Mouse (Mus musculus) neural tube, embryonic 12.5 days (tissue): ENCODE measurements around the gene Sec22c. TPM values are rescaled to one million over a fixed set of nuclear protein-coding genes. Genes with fewer than 3 reads are reported as not detected.

Experiments used
- ATAC-seq: fragments of 200-750 bp; cut with Nextera tagmentation; 2 replicates; pipeline ENCODE4 v1.8.0; 2017; ENCODE audit warnings: low read depth, mild to moderate bottlenecking, moderate TSS enrichment, moderate library complexity; ENCODE audit not compliant: low FRiP score
- H3K27ac ChIP-seq: fragments of 300-500 bp; sonication (generic); 2 replicates; pipeline ENCODE4 v1.5.1; 2016
- H3K27me3 ChIP-seq: fragments of 300-500 bp; sonication (generic); replicated peaks from 2 replicates; pipeline ENCODE4 v1.6.1; 2016; ENCODE audit warnings: mild to moderate bottlenecking
- H3K36me3 ChIP-seq: fragments of 300-500 bp; sonication (generic); 2 replicates; pipeline ENCODE4 v1.6.1; 2016; ENCODE audit warnings: mild to moderate bottlenecking
- H3K4me1 ChIP-seq: fragments of 300-500 bp; sonication (generic); 2 replicates; pipeline ENCODE4 v1.6.1; 2016
- H3K4me2 ChIP-seq: fragments of 300-500 bp; sonication (generic); replicated peaks from 2 replicates; pipeline ENCODE4 v1.6.1; 2016; ENCODE audit warnings: mild to moderate bottlenecking
- H3K4me3 ChIP-seq: fragments of 300-500 bp; sonication (generic); 2 replicates; pipeline ENCODE4 v1.5.1; 2016
- H3K9ac ChIP-seq: fragments of 300-500 bp; sonication (generic); 2 replicates; pipeline ENCODE4 v1.6.1; 2016; ENCODE audit warnings: mild to moderate bottlenecking
- H3K9me3 ChIP-seq: fragments of 300-500 bp; sonication (generic); 2 replicates; pipeline ENCODE4 v1.6.1; 2016; ENCODE audit warnings: mild to moderate bottlenecking
- WGBS: fragments of 180-500 bp; shearing (Covaris S2); methylation state at CpG from one replicate; pipeline ENCODE4 v1.1.7; 2016; 5-methylcytosine and 5-hydroxymethylcytosine counted together
- polyA plus RNA-seq: library from polyadenylated mRNA; unstranded; fragments of >200 nt; fragmentation: Nextera tagmentation; extraction: Ambion mirVana; gene quantifications from 2 replicates; pipeline ENCODE4 v1.2.1, GENCODE M21; 2016

Sec22c gene
- polyA plus RNA-seq, 1 experiment from 2014 or later: 23.5 TPM

- Histone ChIP-seq H3K27ac (peak within 1 kb of the TSS; percentile 72), H3K27me3 (no peaks in the 10 kb centered on the region), H3K4me2 (peak within 1 kb of the TSS; percentile 85), H3K4me3 (peak within 1 kb of the TSS; percentile 69), H3K9me3 (no peaks in the 10 kb centered on the region), H3K36me3 (peaks cover 17% of the 10 kb centered on the region), H3K4me1 (peaks cover 26% of the 10 kb centered on the region), H3K9ac (peak within 1 kb of the TSS; percentile 89)
- ATAC-seq: peak; percentile 99
- 5% methylated on average over 37 of the region's 37 CpGs for WGBS
Observed at GRCm38 (mm10) chr9:121709898-121710583, 4.8 kb upstream of the Sec22c start, which contains the start of gene Ss18l2. Ss18l2 (plus strand) TSS chr9:121710329.

- no peak overlapping the region for H3K4me2 ChIP-seq
- no peak overlapping the region for H3K4me3 ChIP-seq
- peaks cover 16% of the 10 kb centered on the region for H3K36me3 ChIP-seq
- H3K9ac ChIP-seq: no peak overlapping the region
- no peaks in the 10 kb centered on the region for H3K27me3 ChIP-seq
- H3K9me3 ChIP-seq: no peaks in the 10 kb centered on the region
- peaks cover 33% of the 10 kb centered on the region for H3K4me1 ChIP-seq
- no peak for ATAC-seq
- WGBS: 70% methylated on average over 7 of the region's 7 CpGs
- H3K27ac ChIP-seq: no peak overlapping the region
Observed at GRCm38 (mm10) chr9:121708506-121709486, 3.5 kb upstream of the Sec22c start.

GRCm38 (mm10) chr9:121707801-121708200, 2.5 kb upstream of the Sec22c start:
- Histone ChIP-seq H3K36me3 (peaks cover 6% of the 10 kb centered on the region; the same call in 1 of the 2 replicates), H3K4me2 (no peak overlapping the region), H3K4me3 (no peak overlapping the region), H3K9ac (no peak overlapping the region), H3K9me3 (no peaks in the 10 kb centered on the region), H3K27me3 (no peaks in the 10 kb centered on the region), H3K4me1 (peaks cover 42% of the 10 kb centered on the region), H3K27ac (no peak overlapping the region)
- no peak for ATAC-seq
- WGBS: 61% methylated on average over 6 of the region's 6 CpGs

DNA sequence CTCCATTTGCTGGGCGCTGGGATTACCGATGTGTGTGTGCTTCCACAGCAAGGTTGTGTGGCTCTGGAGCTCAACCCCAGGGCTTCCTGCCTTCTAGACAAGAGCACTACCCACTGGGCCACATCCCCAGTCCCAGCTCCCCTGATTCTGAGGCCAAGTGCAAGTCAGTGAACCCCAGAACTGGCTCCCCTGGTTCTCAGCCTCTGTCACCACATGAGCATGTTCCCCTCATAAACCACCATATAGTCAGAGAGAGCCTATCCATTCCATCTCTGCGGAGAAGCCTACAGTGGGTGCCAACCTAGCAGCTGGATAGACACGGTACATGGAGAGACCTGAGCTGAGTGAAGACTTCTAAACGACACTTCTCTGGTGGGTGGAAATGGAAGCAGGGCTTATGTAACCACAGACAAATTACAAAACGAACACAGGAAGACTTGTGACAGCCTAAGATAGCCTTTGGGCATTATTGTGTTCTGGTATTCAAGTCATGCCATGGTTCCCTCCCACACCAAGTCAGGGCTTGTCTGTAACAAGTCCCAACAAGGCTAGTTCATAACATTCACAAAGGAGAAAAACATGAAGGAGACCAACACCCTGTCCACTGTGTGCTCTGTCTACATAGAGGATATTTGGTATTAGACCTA, 862 bp upstream of the Sec22c start:
- 82% methylated on average over 6 of the region's 6 CpGs for WGBS
- H3K4me3 ChIP-seq: no peak overlapping the region

GRCm38 (mm10) chr9:121704261-121704645, 1.0 kb downstream of the Sec22c start:
- peaks cover 27% of the 10 kb centered on the region for H3K4me1 ChIP-seq
- H3K9ac ChIP-seq: peak overlapping the region; percentile 85
- H3K27me3 ChIP-seq: no peaks in the 10 kb centered on the region
- H3K36me3 ChIP-seq: peaks cover 13% of the 10 kb centered on the region; the same call in 1 of the 2 replicates
- no peak for ATAC-seq
- H3K27ac ChIP-seq: no peak overlapping the region
- 37% methylated on average over 11 of the region's 11 CpGs for WGBS
- peak overlapping the region; percentile 91 for H3K4me2 ChIP-seq
- H3K4me3 ChIP-seq: peak overlapping the region; percentile 92
- H3K9me3 ChIP-seq: no peaks in the 10 kb centered on the region

More for the DNA sequence above, 862 bp upstream of the Sec22c start:
- no peaks in the 10 kb centered on the region for H3K9me3 ChIP-seq
- H3K27me3 ChIP-seq: no peaks in the 10 kb centered on the region
- peaks cover 36% of the 10 kb centered on the region for H3K4me1 ChIP-seq
- H3K27ac ChIP-seq: no peak overlapping the region
- H3K36me3 ChIP-seq: no peaks in the 10 kb centered on the region
- H3K4me2 ChIP-seq: peak overlapping the region; percentile 91; the same call in 1 of the 2 replicates
- no peak overlapping the region for H3K9ac ChIP-seq
- ATAC-seq: no peak

DNA sequence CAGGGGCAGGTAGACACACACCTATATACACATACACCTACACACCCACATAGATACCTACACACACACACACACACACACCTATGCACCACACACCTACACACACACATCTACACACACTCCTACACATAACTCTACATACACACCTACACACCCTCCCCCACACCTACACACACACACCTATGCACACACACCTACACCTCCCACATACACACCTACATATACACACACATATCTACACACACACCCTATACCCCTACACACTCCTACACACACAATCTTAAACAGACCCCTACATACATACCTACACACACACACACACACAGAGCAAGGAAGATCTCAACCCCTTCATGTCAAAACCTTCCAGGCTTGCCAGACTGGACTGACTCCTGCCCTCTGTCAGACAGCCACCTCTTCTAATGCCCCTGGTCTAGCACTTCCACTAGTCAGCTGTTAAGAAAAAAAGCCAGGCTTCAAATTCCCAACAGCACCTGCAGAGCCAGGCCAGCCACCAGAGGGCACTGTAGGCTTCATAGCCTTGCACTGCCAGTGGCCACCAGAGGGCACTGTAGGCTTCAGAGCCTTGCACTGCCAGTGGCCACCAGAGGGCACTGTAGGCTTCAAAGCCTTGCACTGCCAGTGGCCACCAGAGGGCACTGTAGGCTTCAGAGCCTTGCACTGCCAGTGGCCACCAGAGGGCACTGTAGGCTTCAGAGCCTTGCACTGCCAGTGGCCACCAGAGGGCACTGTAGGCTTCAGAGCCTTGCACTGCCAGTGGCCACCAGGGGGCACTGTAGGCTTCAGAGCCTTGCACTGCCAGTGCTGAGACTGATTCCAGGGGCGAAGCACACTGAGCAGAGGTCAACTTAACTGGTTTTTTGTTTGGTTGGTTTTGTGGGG, 7.9 kb downstream of the Sec22c start:
- no peak overlapping the region for H3K9ac ChIP-seq
- H3K4me2 ChIP-seq: no peak overlapping the region
- ATAC-seq: no peak
- H3K9me3 ChIP-seq: no peaks in the 10 kb centered on the region
- H3K4me1 ChIP-seq: 0 out of 2 replicates have a peak, but pooled peaks cover 1% of the 10 kb centered on the region
- H3K27ac ChIP-seq: no peak overlapping the region
- no peaks in the 10 kb centered on the region for H3K27me3 ChIP-seq
- H3K36me3 ChIP-seq: peaks cover 47% of the 10 kb centered on the region
- no peak overlapping the region for H3K4me3 ChIP-seq
- 97% methylated on average over 1 of the region's 1 CpGs for WGBS

DNA sequence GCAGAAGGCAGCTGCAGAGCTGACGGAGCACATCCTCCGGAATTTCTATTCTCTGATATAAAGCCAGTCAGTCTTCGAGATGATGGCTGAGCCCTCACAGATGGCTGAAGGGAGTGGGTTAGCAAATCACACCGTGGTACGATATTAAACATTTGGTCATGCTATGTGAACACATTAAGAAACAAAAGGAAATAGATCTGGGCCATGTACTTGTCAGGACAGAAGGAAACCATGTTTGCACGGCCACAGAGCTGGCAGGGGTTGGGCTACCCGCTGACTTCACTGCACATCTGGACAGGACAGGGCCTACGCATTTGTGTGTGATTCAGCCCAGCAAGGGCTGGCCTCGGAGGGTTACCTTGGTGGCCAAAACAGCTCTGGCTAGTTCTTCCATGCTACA, 8.7 kb downstream of the Sec22c start:
- Histone ChIP-seq H3K27ac (no peak overlapping the region), H3K9ac (no peak overlapping the region), H3K4me1 (no peaks in the 10 kb centered on the region), H3K4me3 (no peak overlapping the region), H3K27me3 (no peaks in the 10 kb centered on the region), H3K36me3 (peaks cover 55% of the 10 kb centered on the region), H3K4me2 (no peak overlapping the region), H3K9me3 (no peaks in the 10 kb centered on the region)
- ATAC-seq: no peak
- WGBS: 94% methylated on average over 9 of the region's 9 CpGs

DNA sequence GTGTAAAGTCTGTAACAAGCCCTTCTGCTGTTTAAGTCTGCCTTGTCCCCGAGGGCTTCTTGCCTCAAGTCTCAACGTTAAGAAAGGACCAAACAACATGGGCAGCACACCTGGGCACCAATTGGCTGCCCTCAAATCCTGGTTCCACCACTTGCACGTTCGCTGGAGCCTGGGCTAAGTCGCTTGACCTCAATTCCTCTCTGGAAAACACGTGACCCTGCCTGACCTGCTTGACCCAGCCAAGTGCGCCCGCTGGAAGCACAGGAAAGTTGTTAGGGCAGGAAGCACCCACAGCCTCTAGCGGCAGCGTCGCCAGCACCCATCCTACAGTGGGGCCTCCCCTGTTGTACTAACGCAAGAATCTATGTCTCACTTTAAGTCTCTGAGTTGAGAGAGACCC, 10.6 kb downstream of the Sec22c start:
- no peak overlapping the region for H3K27ac ChIP-seq
- no peak overlapping the region for H3K9ac ChIP-seq
- no peak overlapping the region for H3K4me2 ChIP-seq
- no peak overlapping the region for H3K4me3 ChIP-seq
- H3K4me1 ChIP-seq: peaks cover 13% of the 10 kb centered on the region
- H3K36me3 ChIP-seq: peaks cover 53% of the 10 kb centered on the region
- no peaks in the 10 kb centered on the region for H3K27me3 ChIP-seq
- H3K9me3 ChIP-seq: no peaks in the 10 kb centered on the region
- WGBS: 77% methylated on average over 12 of the region's 12 CpGs
- no peak for ATAC-seq

GRCm38 (mm10) chr9:121690734-121691133, 14.6 kb downstream of the Sec22c start:
- no peak for ATAC-seq
- H3K9me3 ChIP-seq: no peaks in the 10 kb centered on the region
- 87% methylated on average over 7 of the region's 7 CpGs for WGBS
- H3K4me1 ChIP-seq: peaks cover 14% of the 10 kb centered on the region
- no peak overlapping the region for H3K4me3 ChIP-seq
- no peak overlapping the region for H3K27ac ChIP-seq
- no peak overlapping the region for H3K9ac ChIP-seq
- H3K36me3 ChIP-seq: peaks cover 62% of the 10 kb centered on the region
- H3K27me3 ChIP-seq: no peaks in the 10 kb centered on the region
- H3K4me2 ChIP-seq: peak overlapping the region; percentile 17; the same call in 1 of the 2 replicates

- 46% methylated on average over 15 of the region's 15 CpGs for WGBS
Observed at GRCm38 (mm10) chr9:121690200-121690651, 15.1 kb downstream of the Sec22c start.

GRCm38 (mm10) chr9:121684702-121685101, 20.6 kb downstream of the Sec22c start:
- Histone ChIP-seq H3K4me2 (no peak overlapping the region), H3K9me3 (no peaks in the 10 kb centered on the region), H3K4me3 (no peak overlapping the region), H3K4me1 (0 out of 2 replicates have a peak, but pooled peaks cover under 1% of the 10 kb centered on the region), H3K27me3 (no peaks in the 10 kb centered on the region), H3K36me3 (peaks cover 58% of the 10 kb centered on the region), H3K27ac (no peak overlapping the region), H3K9ac (no peak overlapping the region)
- no peak for ATAC-seq
- WGBS: 87% methylated on average over 7 of the region's 7 CpGs

More at GRCm38 (mm10) chr9:121690200-121690651, 15.1 kb downstream of the Sec22c start:
- Histone ChIP-seq H3K4me3 (no peak overlapping the region), H3K4me2 (peak overlapping the region; percentile 17), H3K27ac (peak overlapping the region; percentile 47; the same call in 1 of the 2 replicates), H3K36me3 (peaks cover 62% of the 10 kb centered on the region), H3K9me3 (no peaks in the 10 kb centered on the region), H3K9ac (no peak overlapping the region), H3K4me1 (peaks cover 14% of the 10 kb centered on the region), H3K27me3 (no peaks in the 10 kb centered on the region)
- ATAC-seq: peak; percentile 80
